Mouse (Mus musculus) forebrain, embryonic 12.5 days (tissue): Measurements from ENCODE around the gene Slc12a9. TPM values are rescaled to one million over a fixed set of nuclear protein-coding genes. Genes with fewer than 3 reads are reported as not detected.

Experiments
- ATAC-seq: fragments of 200-750 bp; cut with Nextera tagmentation; 2 replicates; pipeline ENCODE4 v1.8.0; 2017; ENCODE audit warnings: moderate TSS enrichment; ENCODE audit not compliant: low FRiP score
- H3K27ac ChIP-seq: fragments of 300-500 bp; sonication (generic); 2 replicates; pipeline ENCODE4 v1.5.1; 2016; ENCODE audit warnings: mild to moderate bottlenecking
- H3K27me3 ChIP-seq: fragments of 300-500 bp; sonication (generic); 2 replicates; pipeline ENCODE4 v1.6.1; 2016; ENCODE audit warnings: mild to moderate bottlenecking
- H3K36me3 ChIP-seq: fragments of 300-500 bp; sonication (generic); replicated peaks from 2 replicates; pipeline ENCODE4 v1.6.1; 2016; ENCODE audit warnings: mild to moderate bottlenecking
- H3K4me1 ChIP-seq: fragments of 300-500 bp; sonication (generic); 2 replicates; pipeline ENCODE4 v1.6.1; 2016
- H3K4me2 ChIP-seq: fragments of 300-500 bp; sonication (generic); 2 replicates; pipeline ENCODE4 v1.6.1; 2016; ENCODE audit warnings: mild to moderate bottlenecking, moderate library complexity
- H3K4me3 ChIP-seq: fragments of 300-500 bp; sonication (generic); replicated peaks from 2 replicates; pipeline ENCODE4 v1.5.1; 2016; ENCODE audit warnings: mild to moderate bottlenecking
- H3K9ac ChIP-seq: fragments of 300-500 bp; sonication (generic); 2 replicates; pipeline ENCODE4 v1.6.1; 2016; ENCODE audit warnings: mild to moderate bottlenecking
- H3K9me3 ChIP-seq: fragments of 300-500 bp; sonication (generic); 2 replicates; pipeline ENCODE4 v1.6.1; 2016
- WGBS: fragments of 180-500 bp; shearing (Covaris S2); methylation state at CpG from one replicate; pipeline ENCODE4 v1.1.7; 2016; 5-methylcytosine and 5-hydroxymethylcytosine counted together
- polyA plus RNA-seq: library from polyadenylated mRNA; unstranded; fragments of >200 nt; fragmentation: Nextera tagmentation; extraction: Ambion mirVana; gene quantifications from 2 replicates; pipeline ENCODE4 v1.2.1, GENCODE M21; 2016

Slc12a9 gene
- polyA plus RNA-seq, 1 experiment from 2014 or later: 17.4 TPM

DNA sequence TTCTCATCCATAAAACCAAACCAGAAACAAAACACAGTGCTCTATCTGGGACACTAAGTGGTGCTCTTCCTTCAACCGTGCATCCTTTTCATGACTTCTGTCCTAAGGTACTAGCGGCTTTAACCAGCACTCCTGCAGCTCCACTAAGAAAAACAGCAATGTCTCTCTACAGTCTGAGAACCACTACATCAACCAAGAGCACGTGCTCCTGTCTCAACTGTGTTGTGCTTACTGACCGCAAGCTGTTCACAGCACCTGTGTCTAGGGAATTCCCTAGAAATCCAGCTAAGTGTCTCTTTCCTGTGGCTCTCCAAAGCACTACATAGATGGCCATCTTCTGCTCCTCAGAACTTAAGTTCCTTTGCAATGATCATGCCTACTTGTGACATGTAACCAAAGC is 28.6 kb downstream of the Slc12a9 start:
- no peaks in the 10 kb centered on the region for H3K9me3 ChIP-seq
- peak overlapping the region; percentile 79 for H3K4me2 ChIP-seq
- H3K4me1 ChIP-seq: peaks cover 40% of the 10 kb centered on the region
- 0 out of 2 replicates have a peak overlapping the region, but pooled peaks have one; percentile 5 for H3K9ac ChIP-seq
- H3K27ac ChIP-seq: peak overlapping the region; percentile 46
- peaks cover 65% of the 10 kb centered on the region for H3K36me3 ChIP-seq
- H3K4me3 ChIP-seq: peak overlapping the region; percentile 7
- ATAC-seq: no peak
- H3K27me3 ChIP-seq: no peaks in the 10 kb centered on the region
- WGBS: 74% methylated on average over 4 of the region's 4 CpGs

DNA sequence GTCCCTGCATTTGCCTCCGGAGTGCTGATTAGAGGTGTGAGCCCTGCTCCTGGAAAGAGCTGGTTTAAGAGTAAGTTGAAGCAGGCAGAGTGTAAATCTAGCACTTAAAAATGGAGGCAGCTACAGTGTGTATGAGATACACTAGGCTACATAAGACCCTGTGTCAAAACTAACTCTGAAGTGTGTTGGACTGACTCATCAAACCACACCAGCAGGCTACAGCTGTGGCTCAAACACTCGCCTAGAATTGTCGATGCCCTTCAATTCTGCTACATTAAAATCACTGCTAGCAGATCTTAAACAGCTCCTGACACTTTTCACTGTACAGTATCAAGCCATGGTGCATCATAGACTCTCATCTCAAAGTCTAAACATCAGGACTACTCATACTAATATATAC is 29.2 kb downstream of the Slc12a9 start:
- H3K27me3 ChIP-seq: no peaks in the 10 kb centered on the region
- ATAC-seq: no peak
- no peak overlapping the region for H3K27ac ChIP-seq
- peaks cover 40% of the 10 kb centered on the region for H3K4me1 ChIP-seq
- no peaks in the 10 kb centered on the region for H3K9me3 ChIP-seq
- 0 out of 2 replicates have a peak overlapping the region, but pooled peaks have one; percentile 5 for H3K9ac ChIP-seq
- no peak overlapping the region for H3K4me3 ChIP-seq
- H3K4me2 ChIP-seq: peak overlapping the region; percentile 4; the same call in 1 of the 2 replicates
- peaks cover 65% of the 10 kb centered on the region for H3K36me3 ChIP-seq
- WGBS: 82% methylated on average over 3 of the region's 3 CpGs

DNA sequence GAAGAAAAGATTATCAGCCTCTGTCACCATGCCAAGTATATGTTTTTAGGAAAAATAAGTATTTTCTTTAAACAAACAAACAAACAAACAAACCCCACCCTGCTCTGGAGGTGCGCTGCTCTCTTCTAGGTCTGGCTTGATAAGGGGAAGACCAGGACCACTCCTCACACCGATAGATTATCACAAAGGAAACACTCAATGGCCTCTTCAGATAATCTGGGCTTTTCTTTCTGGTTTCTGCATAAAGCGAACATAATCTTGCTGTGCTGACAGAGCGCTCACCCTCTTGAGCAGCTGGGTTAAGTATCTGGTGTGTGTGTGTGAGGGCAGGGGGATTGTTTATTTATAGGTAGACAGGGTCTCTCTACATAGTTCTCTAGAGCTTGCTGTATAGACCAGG is 29.8 kb downstream of the Slc12a9 start:
- Histone ChIP-seq H3K27ac (0 out of 2 replicates have a peak overlapping the region, but pooled peaks have one; percentile 8), H3K27me3 (no peaks in the 10 kb centered on the region), H3K4me1 (peaks cover 40% of the 10 kb centered on the region), H3K4me3 (no peak overlapping the region), H3K36me3 (peaks cover 65% of the 10 kb centered on the region), H3K4me2 (peak overlapping the region; percentile 4; the same call in 1 of the 2 replicates), H3K9me3 (no peaks in the 10 kb centered on the region), H3K9ac (no peak overlapping the region)
- ATAC-seq: no peak
- WGBS: 82% methylated on average over 4 of the region's 4 CpGs

DNA sequence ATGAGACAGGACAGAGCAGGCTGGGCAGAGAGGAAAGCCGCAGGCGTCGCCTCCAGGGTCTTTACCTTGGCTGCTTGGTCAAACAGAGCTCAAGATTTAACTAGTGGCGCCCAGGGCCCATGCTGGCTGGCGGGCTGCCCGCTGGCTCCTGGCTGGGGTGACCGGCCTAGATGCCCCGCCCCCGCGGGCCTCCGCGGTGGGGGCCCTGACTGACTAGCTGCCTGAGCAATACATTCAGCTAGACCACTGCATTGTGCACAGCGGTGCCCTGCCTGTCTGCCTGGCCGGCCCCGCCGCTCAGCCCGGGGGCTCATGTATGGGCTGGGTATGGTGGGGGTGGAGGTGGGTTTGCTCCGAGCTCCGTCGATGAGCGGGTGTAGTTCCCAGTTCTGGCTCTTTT is 32.1 kb downstream of the Slc12a9 start:
- Histone ChIP-seq H3K4me1 (peaks cover 30% of the 10 kb centered on the region), H3K9ac (0 out of 2 replicates have a peak overlapping the region, but pooled peaks have one; percentile 17), H3K9me3 (no peaks in the 10 kb centered on the region), H3K4me2 (no peak overlapping the region), H3K4me3 (no peak overlapping the region), H3K36me3 (peaks cover 86% of the 10 kb centered on the region), H3K27me3 (no peaks in the 10 kb centered on the region), H3K27ac (no peak overlapping the region)
- 0 out of 2 replicates have a peak, but pooled peaks have one; percentile 24 for ATAC-seq
- WGBS: 70% methylated on average over 21 of the region's 21 CpGs

DNA sequence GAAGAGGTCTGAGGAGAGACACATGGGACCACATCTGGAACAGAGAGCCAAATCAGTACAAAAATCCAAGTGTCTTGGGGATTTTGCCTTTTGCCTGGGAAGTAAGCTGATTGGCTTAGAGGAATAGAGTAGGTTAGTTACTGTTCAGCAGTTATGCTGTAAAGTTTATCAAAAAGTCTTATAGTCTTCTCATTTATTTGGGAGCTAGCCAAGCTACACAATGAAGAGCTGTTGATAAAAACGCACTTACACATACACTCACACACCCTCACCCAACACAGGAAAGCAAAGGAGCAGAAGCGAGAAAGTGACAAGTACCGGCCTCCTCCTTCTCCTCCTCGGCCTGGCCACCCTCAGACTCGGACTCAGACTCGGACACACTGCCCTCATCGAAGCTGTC is 34.2 kb downstream of the Slc12a9 start:
- H3K27ac ChIP-seq: no peak overlapping the region
- no peak overlapping the region for H3K9ac ChIP-seq
- H3K4me3 ChIP-seq: no peak overlapping the region
- peaks cover 95% of the 10 kb centered on the region for H3K36me3 ChIP-seq
- WGBS: 89% methylated on average over 7 of the region's 7 CpGs
- no peak overlapping the region for H3K4me2 ChIP-seq
- no peak for ATAC-seq
- no peaks in the 10 kb centered on the region for H3K27me3 ChIP-seq
- no peaks in the 10 kb centered on the region for H3K9me3 ChIP-seq
- peaks cover 21% of the 10 kb centered on the region for H3K4me1 ChIP-seq

DNA sequence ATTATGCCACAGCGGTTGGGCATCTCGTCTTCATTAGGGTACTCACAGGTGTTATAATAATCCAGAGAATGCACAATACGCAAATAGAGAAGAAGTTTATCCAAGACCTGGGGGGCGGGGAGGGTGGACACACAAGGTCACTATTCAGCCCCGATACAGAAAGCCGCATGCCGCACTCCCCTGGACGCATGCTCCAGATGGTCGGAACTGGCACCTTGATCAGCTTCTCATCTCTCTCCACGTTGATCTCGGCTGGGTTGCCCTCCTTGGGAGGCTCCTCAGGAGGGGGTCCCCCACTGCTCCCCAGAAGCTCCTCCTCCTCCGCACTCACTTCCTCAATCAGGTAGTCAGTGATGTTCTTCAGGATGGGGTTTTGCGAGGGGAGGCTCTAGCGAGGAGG is 36.3 kb downstream of the Slc12a9 start:
- peaks cover 10% of the 10 kb centered on the region for H3K27me3 ChIP-seq
- ATAC-seq: no peak
- no peak overlapping the region for H3K4me3 ChIP-seq
- H3K9me3 ChIP-seq: no peaks in the 10 kb centered on the region
- no peak overlapping the region for H3K9ac ChIP-seq
- no peak overlapping the region for H3K27ac ChIP-seq
- no peak overlapping the region for H3K4me2 ChIP-seq
- peaks cover 74% of the 10 kb centered on the region for H3K36me3 ChIP-seq
- WGBS: 92% methylated on average over 14 of the region's 14 CpGs
- H3K4me1 ChIP-seq: peaks cover 25% of the 10 kb centered on the region

DNA sequence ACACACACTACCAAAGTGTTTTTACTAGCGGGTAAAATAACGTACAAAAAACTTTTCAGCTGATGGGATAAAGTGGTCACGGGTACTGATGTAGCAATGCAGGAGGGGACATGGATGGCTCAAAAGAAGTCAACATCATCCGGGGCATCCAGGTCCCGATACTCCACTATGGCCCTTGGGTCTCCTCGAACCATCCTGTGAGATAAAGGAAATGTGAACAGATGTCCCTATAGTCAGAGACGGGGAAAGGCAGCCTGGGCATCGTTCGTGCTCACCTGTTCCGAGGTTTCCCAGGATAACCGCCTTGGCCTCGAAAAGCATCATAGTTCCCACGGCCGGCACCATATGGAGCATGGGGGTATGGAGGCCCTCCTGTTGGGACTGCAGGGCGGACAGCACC is 37.7 kb downstream of the Slc12a9 start:
- peaks cover 25% of the 10 kb centered on the region for H3K4me1 ChIP-seq
- H3K4me2 ChIP-seq: 0 out of 2 replicates have a peak overlapping the region, but pooled peaks have one; percentile 82
- H3K9me3 ChIP-seq: no peaks in the 10 kb centered on the region
- no peak overlapping the region for H3K27ac ChIP-seq
- peaks cover 24% of the 10 kb centered on the region for H3K27me3 ChIP-seq
- no peak overlapping the region for H3K9ac ChIP-seq
- H3K4me3 ChIP-seq: no peak overlapping the region
- WGBS: 91% methylated on average over 15 of the region's 15 CpGs
- peaks cover 60% of the 10 kb centered on the region for H3K36me3 ChIP-seq
- no peak for ATAC-seq

DNA sequence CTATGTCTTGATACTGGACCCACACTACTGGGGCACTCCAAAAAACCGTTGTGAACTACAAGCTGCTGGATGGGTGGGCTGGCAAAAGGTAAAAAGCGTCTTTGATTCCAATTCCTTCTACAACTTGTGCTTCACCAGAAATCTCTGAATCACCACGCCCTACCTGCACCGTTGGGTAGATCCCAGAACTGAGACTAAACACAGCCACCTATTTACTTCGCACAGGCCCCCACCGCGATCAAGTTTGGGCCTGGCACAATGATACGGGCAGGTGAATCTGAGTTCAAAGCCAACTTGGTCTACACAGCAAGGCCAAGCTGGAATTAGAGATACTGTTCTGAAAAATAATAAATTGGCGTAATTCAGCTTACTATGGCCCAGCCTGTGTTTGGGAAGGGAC is 38.1 kb downstream of the Slc12a9 start:
- ATAC-seq: no peak
- Histone ChIP-seq H3K4me1 (peaks cover 25% of the 10 kb centered on the region), H3K9me3 (no peaks in the 10 kb centered on the region), H3K27ac (peak overlapping the region; percentile 93; the same call in 1 of the 2 replicates), H3K4me3 (peak overlapping the region; percentile 47), H3K36me3 (peaks cover 56% of the 10 kb centered on the region), H3K9ac (peak overlapping the region; percentile 64), H3K4me2 (peak overlapping the region; percentile 82), H3K27me3 (peaks cover 28% of the 10 kb centered on the region)
- 76% methylated on average over 9 of the region's 9 CpGs for WGBS

DNA sequence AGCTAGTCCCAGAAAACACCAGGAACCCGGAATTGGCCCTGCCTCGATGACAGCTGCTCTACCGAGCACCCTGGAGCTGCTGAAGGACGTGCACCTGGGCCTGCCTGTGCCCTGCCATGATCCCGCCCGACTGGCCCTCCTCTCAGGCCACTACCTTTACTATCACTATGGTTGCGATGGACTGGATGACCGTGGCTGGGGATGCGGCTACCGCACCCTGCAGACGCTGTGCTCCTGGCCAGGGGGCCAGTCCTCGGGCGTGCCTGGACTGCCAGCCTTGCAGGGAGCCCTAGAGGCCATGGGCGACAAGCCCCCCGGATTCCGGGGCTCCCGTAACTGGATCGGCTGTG is 38.7 kb downstream of the Slc12a9 start:
- H3K27me3 ChIP-seq: peaks cover 34% of the 10 kb centered on the region
- peak; percentile 63 for ATAC-seq
- peaks cover 25% of the 10 kb centered on the region for H3K4me1 ChIP-seq
- peaks cover 50% of the 10 kb centered on the region for H3K36me3 ChIP-seq
- H3K4me2 ChIP-seq: peak overlapping the region; percentile 82
- 9% methylated on average over 18 of the region's 18 CpGs for WGBS
- peak overlapping the region; percentile 47 for H3K4me3 ChIP-seq
- peak overlapping the region; percentile 64 for H3K9ac ChIP-seq
- H3K9me3 ChIP-seq: no peaks in the 10 kb centered on the region
- H3K27ac ChIP-seq: peak overlapping the region; percentile 93

DNA sequence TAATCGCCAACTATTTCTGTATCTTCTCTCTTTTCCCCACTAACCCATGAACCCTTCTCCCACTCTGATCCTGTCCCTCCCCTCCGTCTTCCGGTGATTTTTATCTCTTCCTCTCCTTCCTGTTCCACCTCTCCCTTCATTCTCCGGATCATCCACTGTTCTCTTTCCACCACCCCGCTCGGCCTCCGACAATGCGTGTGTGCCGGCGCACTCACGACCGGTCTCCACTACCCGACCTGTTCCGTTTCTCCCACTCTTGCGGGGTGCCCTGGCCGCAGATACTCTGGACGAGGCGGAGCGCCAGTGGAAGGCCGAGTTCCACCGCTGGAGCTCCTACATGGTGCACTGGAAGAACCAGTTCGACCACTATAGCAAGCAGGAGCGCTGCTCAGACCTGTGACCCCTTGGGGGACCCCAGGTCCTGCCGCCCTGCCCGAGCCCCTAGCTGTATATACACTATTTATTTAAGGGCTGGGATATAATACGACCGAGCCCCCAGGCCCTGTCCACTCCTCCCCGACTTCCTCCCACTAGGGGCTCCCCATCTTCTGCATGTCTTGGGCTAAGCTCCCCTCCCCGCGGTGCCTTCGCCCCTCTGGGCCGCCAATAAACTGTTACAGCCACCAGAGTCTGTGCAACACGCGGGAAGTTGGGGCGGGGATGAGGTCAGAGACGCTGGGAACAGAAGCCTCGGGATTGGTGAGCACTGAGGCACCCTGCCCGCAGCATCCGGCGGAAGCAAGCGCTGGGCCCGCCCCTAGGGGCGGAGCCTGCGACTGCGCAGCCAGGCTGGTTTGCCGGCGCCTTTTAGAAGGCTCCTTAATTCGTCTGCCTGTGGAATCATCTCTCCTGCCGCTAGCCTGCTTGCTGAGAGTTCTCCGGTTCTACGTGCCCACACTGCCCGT is 39.3 kb downstream of the Slc12a9 start, which contains the start of gene Ufsp1:
Ufsp1 (plus strand) TSS at position 791 of the 905 bp plus-strand sequence.
- peak within 1 kb of the TSS; percentile 93 for H3K27ac ChIP-seq
- peaks cover 43% of the 10 kb centered on the region for H3K36me3 ChIP-seq
- H3K27me3 ChIP-seq: peaks cover 40% of the 10 kb centered on the region
- peak within 1 kb of the TSS; percentile 64 for H3K9ac ChIP-seq
- ATAC-seq: peak; percentile 97
- peak within 1 kb of the TSS; percentile 47 for H3K4me3 ChIP-seq
- peaks cover 26% of the 10 kb centered on the region for H3K4me1 ChIP-seq
- WGBS: under 1% methylated on average over 52 of the region's 52 CpGs
- H3K9me3 ChIP-seq: no peaks in the 10 kb centered on the region
- H3K4me2 ChIP-seq: peak within 1 kb of the TSS; percentile 82

DNA sequence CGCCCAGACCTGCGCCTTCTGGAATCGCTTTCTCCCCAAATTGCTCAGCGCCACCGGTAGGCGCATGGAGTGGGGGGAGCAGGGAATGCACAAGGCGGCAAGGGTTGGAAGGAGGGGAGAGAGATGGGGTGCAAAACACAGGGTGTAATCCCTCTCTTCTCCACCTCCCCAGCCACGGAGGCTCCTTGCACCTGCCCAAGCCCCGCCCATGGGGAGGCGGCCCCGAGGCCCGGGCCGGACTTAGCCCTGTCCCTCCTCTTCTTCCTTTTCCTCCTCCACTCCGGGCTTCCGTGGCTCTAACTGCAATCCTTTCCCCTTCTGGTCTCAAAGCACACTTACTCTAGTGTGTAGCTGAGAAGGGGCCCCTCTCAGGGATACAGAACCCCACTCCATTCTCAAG is 40.1 kb downstream of the Slc12a9 start:
- ATAC-seq: no peak
- H3K27me3 ChIP-seq: peaks cover 48% of the 10 kb centered on the region
- peaks cover 35% of the 10 kb centered on the region for H3K36me3 ChIP-seq
- WGBS: under 1% methylated on average over 15 of the region's 15 CpGs
- peaks cover 34% of the 10 kb centered on the region for H3K4me1 ChIP-seq
- no peaks in the 10 kb centered on the region for H3K9me3 ChIP-seq
- H3K4me2 ChIP-seq: peak overlapping the region; percentile 82
- peak overlapping the region; percentile 93; the same call in 1 of the 2 replicates for H3K27ac ChIP-seq
- H3K9ac ChIP-seq: peak overlapping the region; percentile 64
- peak overlapping the region; percentile 47 for H3K4me3 ChIP-seq

DNA sequence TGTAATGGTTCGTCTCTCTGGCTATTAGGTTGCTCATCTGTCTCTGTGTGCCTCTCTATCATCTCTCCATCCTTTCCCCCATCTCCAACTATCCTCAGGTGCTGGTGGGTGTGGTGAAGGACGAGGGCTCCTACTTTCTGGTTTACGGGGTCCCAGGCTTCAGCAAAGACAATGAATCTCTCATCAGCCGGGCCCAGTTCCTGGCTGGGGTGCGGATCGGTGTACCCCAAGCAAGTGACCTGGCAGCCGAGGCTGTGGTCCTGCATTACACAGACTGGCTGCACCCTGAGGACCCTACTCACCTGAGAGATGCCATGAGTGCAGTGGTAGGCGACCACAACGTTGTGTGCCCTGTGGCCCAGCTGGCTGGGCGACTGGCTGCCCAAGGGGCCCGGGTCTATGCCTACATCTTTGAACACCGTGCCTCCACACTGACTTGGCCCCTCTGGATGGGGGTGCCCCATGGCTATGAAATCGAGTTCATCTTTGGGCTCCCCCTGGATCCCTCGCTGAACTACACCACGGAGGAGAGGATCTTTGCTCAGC is 41.9 kb downstream of the Slc12a9 start:
- 0 out of 2 replicates have a peak overlapping the region, but pooled peaks have one; percentile 1 for H3K4me2 ChIP-seq
- H3K27ac ChIP-seq: no peak overlapping the region
- no peak for ATAC-seq
- no peaks in the 10 kb centered on the region for H3K9me3 ChIP-seq
- H3K27me3 ChIP-seq: peaks cover 62% of the 10 kb centered on the region
- 82% methylated on average over 15 of the region's 15 CpGs for WGBS
- H3K36me3 ChIP-seq: peaks cover 17% of the 10 kb centered on the region
- peaks cover 51% of the 10 kb centered on the region for H3K4me1 ChIP-seq
- no peak overlapping the region for H3K4me3 ChIP-seq
- H3K9ac ChIP-seq: no peak overlapping the region
